Mouse (Mus musculus) left cerebral cortex, adult 9 months (tissue): ENCODE measurements around the gene Il10rb.

Source experiments
- DNase-seq, 2 experiments: peaks; one replicate each; pipeline ENCODE4 v3.0.0; 2022; ENCODE audit warnings: low spot score in 2 of 2

The Il10rb gene

DNA sequence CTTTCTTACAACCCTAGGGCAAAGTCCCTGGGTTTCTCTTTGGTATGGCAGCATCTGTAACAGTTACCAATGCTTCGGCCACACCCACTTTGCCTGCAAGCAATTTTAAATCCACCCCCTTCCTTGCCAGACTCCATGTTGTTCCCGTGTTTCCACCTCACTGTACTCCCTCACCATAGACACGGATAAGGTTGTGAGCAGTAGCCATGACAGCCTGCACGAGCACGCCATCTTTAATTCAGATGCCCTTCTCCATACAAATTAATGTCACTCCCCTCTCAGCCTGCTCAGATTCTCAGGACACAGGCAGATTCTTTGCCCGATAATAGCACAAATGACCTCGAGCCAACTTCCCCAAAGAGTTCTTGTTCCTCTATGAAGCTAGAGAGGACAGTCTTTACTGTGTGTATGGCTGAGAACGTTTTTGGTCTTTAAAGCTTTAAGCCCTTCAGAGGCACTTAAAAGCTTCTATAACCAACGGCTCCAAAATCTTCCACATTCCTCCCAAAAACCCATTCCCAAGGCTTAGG, 23.6 kb upstream of the Il10rb start:
- DNase-seq: no peak

DNA sequence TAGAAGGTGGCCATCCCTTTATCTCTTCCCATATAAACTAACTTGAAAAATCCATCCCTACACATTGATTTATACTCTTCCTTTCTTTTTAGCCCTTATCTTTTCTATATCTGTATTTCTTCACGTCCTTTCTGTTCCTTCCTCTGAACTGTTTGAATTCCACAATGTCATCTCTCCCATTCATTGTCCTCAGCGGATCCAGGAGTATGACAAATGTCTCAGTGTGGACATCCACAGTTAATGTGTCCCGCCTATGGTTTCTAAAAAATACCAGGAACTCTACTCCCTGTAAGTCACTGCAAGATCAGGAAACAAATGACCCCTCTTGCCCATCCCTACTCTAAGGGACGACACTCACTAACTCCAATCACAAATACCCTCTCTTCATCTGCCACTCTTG, 21.7 kb upstream of the Il10rb start:
- DNase-seq: no peak

- no peak for DNase-seq
Measured at GRCm38 (mm10) chr16:91385621-91386020, 20.3 kb upstream of the Il10rb start.

- no peak for DNase-seq
Measured at GRCm38 (mm10) chr16:91386419-91387120, 19.4 kb upstream of the Il10rb start.

- no peak for DNase-seq
Measured at GRCm38 (mm10) chr16:91387121-91387486, 18.9 kb upstream of the Il10rb start.

- no peak for DNase-seq
Measured at GRCm38 (mm10) chr16:91390100-91390499, 15.9 kb upstream of the Il10rb start.

DNA sequence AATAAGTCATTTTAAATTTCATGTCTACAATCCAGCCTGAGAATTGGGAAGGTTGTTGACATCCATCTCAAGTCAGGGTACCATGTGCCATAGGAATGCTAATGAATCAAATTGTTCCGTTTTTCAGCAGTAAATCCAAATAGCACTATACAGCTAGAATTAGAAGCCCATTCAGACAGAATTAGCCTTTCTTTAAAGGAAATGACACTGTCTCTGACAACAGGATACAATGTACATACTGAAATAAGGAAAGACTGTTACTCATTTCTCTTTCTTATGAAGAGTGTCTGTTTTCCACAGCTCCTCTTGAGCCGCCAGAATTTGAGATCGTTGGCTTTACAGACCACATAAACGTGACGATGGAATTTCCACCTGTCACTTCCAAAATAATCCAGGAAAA, 14.5 kb upstream of the Il10rb start, which contains the start of gene Gm21970:
Gene Gm21970 (plus strand): TSS at position 301 of the 400 bp plus-strand sequence.
- DNase-seq: no peak

DNA sequence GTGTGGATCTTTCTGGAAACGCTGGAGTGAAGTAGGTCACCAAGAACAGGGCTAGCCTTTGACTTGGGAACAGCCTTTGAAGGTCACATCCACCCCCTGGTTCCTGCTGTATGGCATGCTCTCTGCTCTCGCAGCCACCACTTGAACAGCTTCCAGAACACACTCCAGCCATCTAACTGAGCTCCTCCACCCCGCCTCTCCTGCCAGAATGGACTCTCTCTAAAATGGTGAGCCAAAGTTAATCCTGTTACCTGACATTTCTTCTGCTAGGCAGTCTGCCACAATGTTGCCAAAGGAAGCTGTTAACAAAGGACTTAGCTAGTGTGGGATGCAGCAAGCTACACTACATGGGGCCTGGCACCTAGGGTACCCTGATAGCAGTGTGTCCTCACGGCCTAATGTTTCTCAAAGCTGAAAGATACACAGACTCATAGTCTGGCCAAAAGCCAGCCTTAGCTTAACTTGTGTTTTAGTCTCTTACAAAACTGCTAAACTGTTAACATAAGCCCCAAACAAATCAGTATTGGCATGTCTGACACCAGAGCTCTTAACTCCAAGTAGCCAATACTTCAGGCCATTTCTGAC, 11.0 kb upstream of the Il10rb start:
- DNase-seq: no peak

GRCm38 (mm10) chr16:91395633-91396392, 10.2 kb upstream of the Il10rb start:
- no peak for DNase-seq

- DNase-seq: no peak
Measured at GRCm38 (mm10) chr16:91396844-91397537, 9.0 kb upstream of the Il10rb start.

DNA sequence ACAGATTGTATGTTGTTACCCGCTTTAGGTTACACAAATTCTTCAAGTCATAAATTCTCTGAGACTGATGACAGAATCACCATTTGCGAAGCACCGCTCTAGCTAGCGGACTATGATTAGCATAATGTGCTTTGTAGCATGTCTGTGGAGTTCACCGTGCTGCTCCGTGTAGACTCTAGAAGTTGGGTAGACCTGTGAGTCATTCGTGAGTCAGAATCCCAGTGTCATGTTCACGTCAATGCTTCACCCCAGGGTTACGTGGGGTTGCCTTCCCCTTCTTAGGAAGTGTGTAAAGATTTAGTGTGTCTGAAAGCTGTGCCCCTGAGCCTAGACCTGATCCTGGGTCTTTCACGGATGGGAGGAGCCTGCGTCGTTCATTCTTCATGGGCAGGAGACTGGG, 7.9 kb upstream of the Il10rb start:
- DNase-seq: no peak

- no peak for DNase-seq
Measured at GRCm38 (mm10) chr16:91398944-91399343, 7.0 kb upstream of the Il10rb start.

DNA sequence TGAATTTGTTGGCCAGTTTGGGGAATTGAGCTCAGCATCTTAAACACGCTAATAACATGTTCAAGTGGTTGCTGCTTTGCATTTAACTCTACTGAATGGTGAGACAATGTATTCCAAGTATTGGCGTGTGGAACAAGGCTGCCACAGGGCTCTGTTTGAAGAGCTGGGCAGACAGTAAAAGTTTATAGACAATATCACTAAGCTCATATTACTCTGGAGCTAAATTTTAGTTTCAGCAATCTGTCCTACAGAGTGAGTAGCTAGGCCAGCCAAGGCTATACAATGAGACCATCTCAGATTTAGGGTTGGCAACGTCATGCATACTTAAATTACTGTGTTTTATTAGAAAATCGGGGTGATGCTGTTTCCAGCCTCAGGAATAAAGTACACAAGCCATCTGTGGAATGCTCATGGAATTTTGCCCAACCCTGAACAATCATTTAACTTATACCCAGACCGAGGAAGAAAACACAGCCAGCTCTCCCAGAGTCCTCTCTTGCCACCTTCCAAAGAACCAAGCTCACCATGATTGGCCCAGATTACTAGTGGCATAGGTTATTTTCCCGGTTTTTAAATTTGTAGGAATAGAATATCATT, 4.3 kb upstream of the Il10rb start:
- no peak for DNase-seq

- DNase-seq: no peak
Measured at GRCm38 (mm10) chr16:91403784-91404183, 2.2 kb upstream of the Il10rb start.

GRCm38 (mm10) chr16:91404187-91404586, 1.8 kb upstream of the Il10rb start:
- DNase-seq: no peak

- DNase-seq: no peak
Measured at GRCm38 (mm10) chr16:91404828-91405577, 961 bp upstream of the Il10rb start.

DNA sequence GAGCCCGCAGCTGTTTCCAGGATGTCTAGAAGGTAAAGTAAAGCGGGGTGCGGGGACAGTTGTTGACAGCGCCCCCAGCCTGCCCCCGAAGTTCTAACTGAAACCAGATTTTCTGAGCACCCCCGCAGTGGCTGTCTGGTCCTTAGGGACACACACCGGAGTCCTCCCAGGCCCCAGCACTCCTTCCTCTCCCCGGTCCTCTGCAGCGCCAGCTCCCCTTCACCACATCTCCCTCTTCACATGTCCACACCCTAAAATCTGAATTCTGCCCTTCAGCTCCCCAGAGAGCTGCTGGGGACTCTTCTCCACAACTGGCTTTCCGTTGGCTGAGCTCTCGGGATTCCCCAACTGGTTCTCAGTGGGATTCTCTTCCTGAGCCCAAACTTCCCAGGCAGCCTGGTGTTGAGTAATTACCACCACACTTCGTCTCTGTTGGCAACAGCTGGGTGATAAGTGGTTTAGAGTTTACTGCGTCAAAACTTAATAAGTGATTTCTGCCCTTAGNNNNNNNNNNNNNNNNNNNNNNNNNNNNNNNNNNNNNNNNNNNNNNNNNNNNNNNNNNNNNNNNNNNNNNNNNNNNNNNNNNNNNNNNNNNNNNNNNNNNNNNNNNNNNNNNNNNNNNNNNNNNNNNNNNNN, 739 bp downstream of the Il10rb start:
- peak in 1 of 2 experiments; percentile 23 for DNase-seq

DNA sequence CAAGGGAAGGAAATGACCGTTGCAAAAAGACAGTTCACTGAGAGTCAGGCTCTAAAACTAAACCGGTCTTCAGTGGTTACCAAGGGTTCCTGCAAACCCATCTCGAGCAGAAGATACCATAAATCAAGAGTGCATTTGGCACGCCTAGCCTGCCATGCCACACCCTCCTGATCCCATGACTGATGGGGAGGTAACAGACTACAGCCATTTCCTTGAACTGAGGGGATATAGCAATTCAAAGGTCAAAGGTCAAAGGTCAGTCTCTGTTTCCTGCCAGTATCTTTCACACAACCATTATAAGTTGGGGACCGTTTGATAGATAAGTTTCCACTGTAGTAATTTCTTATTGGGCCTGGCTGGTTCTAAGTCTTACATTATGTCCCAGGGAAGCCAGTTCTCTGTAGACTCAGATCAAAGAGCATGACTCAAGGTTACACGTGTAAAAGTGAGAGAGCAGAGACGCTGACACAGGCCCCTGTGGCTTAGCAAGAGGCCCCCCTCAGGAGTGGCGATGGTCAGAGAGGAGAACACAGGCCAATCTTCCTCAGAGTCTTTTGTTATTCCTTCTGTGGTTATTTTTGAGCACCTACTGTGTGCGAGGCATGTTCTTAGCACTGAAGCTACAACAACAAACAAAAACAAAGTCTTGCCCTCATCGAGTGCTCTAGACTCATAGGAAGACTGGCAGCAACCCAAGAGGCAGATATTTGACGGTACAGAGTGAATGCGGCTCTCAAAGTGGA, 7.3 kb downstream of the Il10rb start:
- DNase-seq: no peak

DNA sequence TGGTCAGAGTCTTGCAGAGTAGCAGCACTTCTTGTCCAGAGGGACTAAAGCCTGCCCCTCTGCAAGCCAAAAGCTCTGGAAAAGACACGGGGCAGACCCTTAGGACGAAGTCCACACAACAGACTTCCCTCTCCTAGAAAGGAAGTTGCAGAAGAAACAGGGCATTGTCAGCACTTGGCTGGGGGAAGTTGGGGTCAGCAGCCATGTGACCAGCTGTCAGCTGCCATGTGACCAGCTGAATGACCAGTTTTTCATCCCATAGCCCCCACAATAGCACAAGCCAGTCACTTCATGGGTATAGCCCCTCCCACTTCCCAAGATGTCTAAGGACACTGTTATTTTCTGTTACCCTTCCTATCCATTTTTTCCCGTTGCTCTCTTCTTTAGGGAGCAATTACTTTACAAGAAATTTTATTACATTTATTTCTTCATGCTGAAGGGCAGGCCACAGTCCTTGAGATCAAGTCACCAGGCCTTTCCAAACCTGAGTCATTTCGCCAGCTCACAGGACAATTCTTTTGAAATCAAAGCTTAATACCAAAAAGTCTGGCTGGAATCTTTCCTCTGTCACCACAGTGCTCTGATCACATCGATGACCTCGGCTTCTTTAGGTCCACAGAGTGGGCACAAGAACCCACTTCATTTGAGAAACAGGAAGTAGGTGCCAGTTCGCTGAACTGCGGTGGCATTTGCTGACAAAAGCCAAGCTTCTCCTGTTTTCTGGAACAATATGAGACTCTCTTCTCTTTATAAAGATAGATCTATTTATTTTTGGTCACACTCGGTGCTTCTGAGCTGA, 9.6 kb downstream of the Il10rb start:
- DNase-seq: peak in 1 of 2 experiments; percentile 15
